Mouse (Mus musculus) heart, postnatal 36 days (tissue): ENCODE data around the gene Hoxc9. TPM values are rescaled to one million over a fixed set of nuclear protein-coding genes. Genes with fewer than 3 reads are reported as not detected.

Experiments used
- DNase-seq, 2 experiments: peaks; one replicate each; pipeline ENCODE4 v3.0.0; 2021 to 2022
- intact Hi-C: fragments of 180-260 bp; cut with DNase I; formaldehyde crosslinking; loops from one replicate; pipeline ENCODE4 v1.15.1; 2025
- total RNA-seq, 2 experiments: library from RNA; stranded (reverse); gene quantifications; 2 replicates each; pipeline ENCODE4 v1.2.3; 2021

Gene Hoxc9
- not detected for total RNA-seq

- DNase-seq, result no peak
- intact Hi-C loops, result no loop called here
Measured at GRCm38 (mm10) chr15:102976171-102976570, at the start of gene Hoxc9. TSS of gene Hoxc9 (plus strand) at chr15:102976439.

- no peak for DNase-seq
- intact Hi-C loops, result no loop called here
Measured at GRCm38 (mm10) chr15:102927032-102927645, 49.1 kb upstream of the Hoxc9 start.

GRCm38 (mm10) chr15:102931706-102932358 lies 44.4 kb upstream of the Hoxc9 start:
- intact Hi-C loops, result no loop called here
- no peak for DNase-seq

GRCm38 (mm10) chr15:102934438-102934837 lies 41.8 kb upstream of the Hoxc9 start:
- intact Hi-C loops, result no loop called here
- no peak for DNase-seq

- intact Hi-C loops, result no loop called here
- no peak for DNase-seq
Measured at GRCm38 (mm10) chr15:102934897-102935296, 41.3 kb upstream of the Hoxc9 start.

GRCm38 (mm10) chr15:102936279-102936972 lies 39.8 kb upstream of the Hoxc9 start, which contains the start of gene Hoxc12:
TSS of gene Hoxc12 (plus strand) at chr15:102936757.
- no peak for DNase-seq
- intact Hi-C loops, result no loop called here

GRCm38 (mm10) chr15:102937036-102937666 lies 39.1 kb upstream of the Hoxc9 start:
- DNase-seq, result no peak
- intact Hi-C loops, result no loop called here

GRCm38 (mm10) chr15:102939256-102940155 lies 36.7 kb upstream of the Hoxc9 start:
- no peak for DNase-seq
- intact Hi-C loops, result no loop called here

- no peak for DNase-seq
- intact Hi-C loops, result no loop called here
Measured at GRCm38 (mm10) chr15:102942739-102943467, 33.3 kb upstream of the Hoxc9 start.

GRCm38 (mm10) chr15:102943468-102943813 lies 32.8 kb upstream of the Hoxc9 start:
- intact Hi-C loops, result no loop called here

GRCm38 (mm10) chr15:102945185-102946077 lies 30.8 kb upstream of the Hoxc9 start:
- intact Hi-C loops, result no loop called here
- DNase-seq, result no peak

More at GRCm38 (mm10) chr15:102943468-102943813, 32.8 kb upstream of the Hoxc9 start:
- DNase-seq, result no peak

- DNase-seq, result no peak
- intact Hi-C loops, result no loop called here
Measured at GRCm38 (mm10) chr15:102947276-102947675, 29.0 kb upstream of the Hoxc9 start.

GRCm38 (mm10) chr15:102948842-102949241 lies 27.4 kb upstream of the Hoxc9 start:
- intact Hi-C loops, result no loop called here
- no peak for DNase-seq

GRCm38 (mm10) chr15:102949696-102950095 lies 26.5 kb upstream of the Hoxc9 start:
- DNase-seq, result no peak
- intact Hi-C loops, result no loop called here

- no peak for DNase-seq
- intact Hi-C loops, result no loop called here
Measured at GRCm38 (mm10) chr15:102950877-102951276, 25.4 kb upstream of the Hoxc9 start.

- intact Hi-C loops, result no loop called here
- DNase-seq, result no peak
Measured at GRCm38 (mm10) chr15:102953561-102953960, 22.7 kb upstream of the Hoxc9 start.

GRCm38 (mm10) chr15:102954192-102955006 lies 21.8 kb upstream of the Hoxc9 start, which contains the start of gene Hoxc11:
TSS of gene Hoxc11 (plus strand) at chr15:102954427.
- DNase-seq, result no peak
- intact Hi-C loops, result no loop called here

GRCm38 (mm10) chr15:102955007-102955382 lies 21.2 kb upstream of the Hoxc9 start:
- no peak for DNase-seq
- intact Hi-C loops, result no loop called here
